Mouse (Mus musculus) midbrain, embryonic 13.5 days (tissue): ENCODE results near the gene Bicdl2. TPM values are rescaled to one million over a fixed set of nuclear protein-coding genes. Genes with fewer than 3 reads are reported as not detected.

ENCODE experiments used
- ATAC-seq: fragments of 200-750 bp; cut with Nextera tagmentation; 2 replicates; pipeline ENCODE4 v1.8.0; 2017; ENCODE audit warnings: mild to moderate bottlenecking, moderate TSS enrichment, moderate library complexity
- H3K27ac ChIP-seq: fragments of 300-500 bp; sonication (generic); 2 replicates; pipeline ENCODE4 v1.5.1; 2015; ENCODE audit warnings: inconsistent platforms, mild to moderate bottlenecking, moderate library complexity
- H3K27me3 ChIP-seq: fragments of 300-500 bp; sonication (generic); 2 replicates; pipeline ENCODE4 v1.6.1; 2015; ENCODE audit warnings: mild to moderate bottlenecking, inconsistent platforms
- H3K36me3 ChIP-seq: fragments of 300-500 bp; sonication (generic); 2 replicates; pipeline ENCODE4 v1.6.1; 2015; ENCODE audit warnings: mild to moderate bottlenecking, inconsistent platforms
- H3K4me1 ChIP-seq: fragments of 300-500 bp; sonication (generic); replicated peaks from 2 replicates; pipeline ENCODE4 v1.6.1; 2015; ENCODE audit warnings: inconsistent platforms
- H3K4me2 ChIP-seq: fragments of 300-500 bp; sonication (generic); replicated peaks from 2 replicates; pipeline ENCODE4 v1.6.1; 2015; ENCODE audit warnings: moderate library complexity, mild to moderate bottlenecking, inconsistent platforms
- H3K4me3 ChIP-seq: fragments of 300-500 bp; sonication (generic); replicated peaks from 2 replicates; pipeline ENCODE4 v1.5.1; 2015; ENCODE audit warnings: mild to moderate bottlenecking, inconsistent platforms
- H3K9ac ChIP-seq: fragments of 300-500 bp; sonication (generic); replicated peaks from 2 replicates; pipeline ENCODE4 v1.6.1; 2015; ENCODE audit warnings: mild to moderate bottlenecking, inconsistent platforms
- H3K9me3 ChIP-seq: fragments of 300-500 bp; sonication (generic); 2 replicates; pipeline ENCODE4 v1.6.1; 2016; ENCODE audit warnings: mild to moderate bottlenecking, inconsistent platforms
- WGBS: fragments of 180-500 bp; shearing (Covaris S2); methylation state at CpG from one replicate; pipeline ENCODE4 v1.1.7; 2015; 5-methylcytosine and 5-hydroxymethylcytosine counted together
- polyA plus RNA-seq: library from polyadenylated mRNA; unstranded; fragments of >200 nt; fragmentation: Nextera tagmentation; extraction: Ambion mirVana; gene quantifications from 2 replicates; pipeline ENCODE4 v1.2.1, GENCODE M21; 2015

Bicdl2 gene
- 0.16 TPM in 1 of 2 replicates, not detected in the other for polyA plus RNA-seq

DNA sequence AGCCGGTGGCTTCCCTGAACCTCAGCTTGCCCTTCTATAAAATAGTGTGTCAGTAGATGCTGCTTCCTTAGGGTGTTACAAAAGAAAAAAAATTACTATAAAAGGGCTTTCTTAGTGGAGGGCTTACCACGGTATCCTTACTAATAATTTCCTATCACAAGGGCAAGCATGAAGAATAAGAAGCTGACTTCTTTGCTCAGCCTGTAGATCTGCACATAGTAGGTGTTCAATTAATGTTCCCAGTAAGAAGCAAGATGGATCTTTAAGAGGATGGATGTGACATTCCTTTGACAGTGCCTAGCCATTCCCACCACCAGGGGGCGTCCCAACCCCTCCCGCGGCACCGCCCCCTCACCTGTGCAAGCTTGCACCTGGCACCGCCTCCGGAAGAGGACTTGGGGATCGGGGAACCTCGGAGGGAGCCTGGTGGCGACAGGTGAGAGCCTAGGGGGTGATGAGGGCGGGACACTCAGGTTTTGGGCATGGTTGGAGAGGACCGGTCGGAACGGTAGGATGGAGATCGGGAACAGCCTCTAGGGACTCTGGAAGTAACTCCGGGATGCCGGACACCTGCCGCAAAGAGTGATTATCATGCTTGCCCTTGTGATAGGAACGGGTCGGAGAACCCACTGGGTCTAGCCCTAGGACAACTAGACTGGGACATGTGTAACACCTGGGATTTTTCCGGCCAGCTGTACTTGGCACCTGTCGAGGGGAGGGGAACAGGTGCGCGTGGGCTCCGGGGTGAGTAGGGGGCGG, at the start of gene Bicdl2:
TSS of gene Bicdl2 (plus strand) at position 390 of the 759 bp plus-strand sequence.
- peaks cover 53% of the 10 kb centered on the region for H3K27me3 ChIP-seq
- 8% methylated on average over 27 of the region's 27 CpGs for WGBS
- no peaks in the 10 kb centered on the region for H3K4me1 ChIP-seq
- no peak for ATAC-seq
- no peak within 1 kb of the TSS for H3K27ac ChIP-seq
- no peak within 1 kb of the TSS for H3K9ac ChIP-seq
- no peak within 1 kb of the TSS for H3K4me2 ChIP-seq
- H3K36me3 ChIP-seq = no peaks in the 10 kb centered on the region
- H3K4me3 ChIP-seq = 0 out of 2 replicates have a peak within 1 kb of the TSS, but pooled peaks have one; percentile 5
- no peaks in the 10 kb centered on the region for H3K9me3 ChIP-seq

DNA sequence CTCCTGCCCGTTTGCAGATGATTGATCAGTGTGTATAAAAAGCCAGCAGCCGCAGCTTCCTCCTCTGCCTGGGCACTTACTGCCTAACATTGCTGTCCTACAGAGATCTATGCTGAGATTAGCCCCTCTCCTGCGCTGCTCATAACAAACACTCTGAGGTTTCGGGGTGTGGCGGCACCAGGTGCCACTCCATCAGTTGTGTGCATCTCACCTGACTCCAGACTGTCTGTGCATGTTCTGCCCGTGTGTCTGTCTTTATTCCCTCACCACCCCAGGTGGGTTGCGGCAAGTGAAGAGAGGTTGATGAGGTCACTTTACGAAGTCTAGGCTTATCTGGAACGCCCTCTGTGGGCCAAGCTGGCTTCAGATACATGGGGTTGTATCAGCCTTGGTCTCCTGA, 43.2 kb upstream of the Bicdl2 start:
- no peak overlapping the region for H3K4me3 ChIP-seq
- no peak for ATAC-seq
- 63% methylated on average over 9 of the region's 9 CpGs for WGBS
- no peak overlapping the region for H3K27ac ChIP-seq
- 0 out of 2 replicates have a peak, but pooled peaks cover 6% of the 10 kb centered on the region for H3K27me3 ChIP-seq
- no peak overlapping the region for H3K9ac ChIP-seq
- no peaks in the 10 kb centered on the region for H3K9me3 ChIP-seq
- no peaks in the 10 kb centered on the region for H3K36me3 ChIP-seq
- no peaks in the 10 kb centered on the region for H3K4me1 ChIP-seq
- no peak overlapping the region for H3K4me2 ChIP-seq

DNA sequence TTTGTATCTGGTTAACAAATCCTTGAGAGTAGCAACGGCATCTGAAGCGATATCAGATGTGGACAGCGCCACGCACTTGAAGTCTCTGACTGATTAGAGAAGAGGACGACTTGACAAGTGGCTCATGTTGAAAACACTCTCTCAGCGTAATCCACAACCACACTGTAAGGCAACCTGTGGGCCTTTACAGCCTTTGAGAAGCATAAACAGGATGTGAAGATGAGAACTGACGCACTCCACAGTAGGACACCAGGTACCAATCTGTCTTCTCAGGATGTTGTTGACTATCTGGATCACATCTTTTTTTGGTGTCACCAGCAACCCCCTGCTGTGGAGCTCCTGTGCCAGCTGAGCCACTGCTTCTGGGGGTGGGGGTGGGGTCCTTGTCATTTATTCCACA, 40.0 kb upstream of the Bicdl2 start:
- no peaks in the 10 kb centered on the region for H3K9me3 ChIP-seq
- 0 out of 2 replicates have a peak, but pooled peaks cover 6% of the 10 kb centered on the region for H3K27me3 ChIP-seq
- no peak overlapping the region for H3K27ac ChIP-seq
- no peaks in the 10 kb centered on the region for H3K4me1 ChIP-seq
- H3K4me3 ChIP-seq = no peak overlapping the region
- H3K4me2 ChIP-seq = no peak overlapping the region
- no peaks in the 10 kb centered on the region for H3K36me3 ChIP-seq
- H3K9ac ChIP-seq = no peak overlapping the region
- WGBS = 87% methylated on average over 7 of the region's 7 CpGs
- ATAC-seq = no peak

DNA sequence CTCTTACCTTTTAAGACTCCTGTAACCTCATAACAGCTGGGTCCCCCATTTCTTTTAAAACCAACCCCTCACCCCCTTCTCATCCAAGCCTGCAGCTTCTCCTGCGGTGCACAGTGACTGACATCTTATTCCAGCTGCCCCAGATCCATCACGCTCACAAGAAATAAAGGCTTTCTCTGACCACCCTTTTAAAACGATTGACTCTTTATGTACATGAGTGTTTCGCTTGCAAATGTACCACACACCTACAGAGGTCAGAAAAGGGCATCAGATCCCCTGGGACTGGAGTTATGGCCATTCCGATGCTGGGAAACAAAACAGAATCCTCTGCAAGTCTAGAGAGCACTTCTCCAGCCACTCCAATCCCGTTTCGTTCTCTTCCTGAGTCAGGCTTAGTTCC, 32.5 kb upstream of the Bicdl2 start:
- H3K36me3 ChIP-seq = no peaks in the 10 kb centered on the region
- no peak overlapping the region for H3K4me2 ChIP-seq
- no peaks in the 10 kb centered on the region for H3K27me3 ChIP-seq
- no peak overlapping the region for H3K9ac ChIP-seq
- H3K4me1 ChIP-seq = peaks cover 6% of the 10 kb centered on the region
- ATAC-seq = no peak
- H3K27ac ChIP-seq = no peak overlapping the region
- WGBS = 36% methylated on average over 7 of the region's 7 CpGs
- H3K9me3 ChIP-seq = no peaks in the 10 kb centered on the region
- H3K4me3 ChIP-seq = no peak overlapping the region

DNA sequence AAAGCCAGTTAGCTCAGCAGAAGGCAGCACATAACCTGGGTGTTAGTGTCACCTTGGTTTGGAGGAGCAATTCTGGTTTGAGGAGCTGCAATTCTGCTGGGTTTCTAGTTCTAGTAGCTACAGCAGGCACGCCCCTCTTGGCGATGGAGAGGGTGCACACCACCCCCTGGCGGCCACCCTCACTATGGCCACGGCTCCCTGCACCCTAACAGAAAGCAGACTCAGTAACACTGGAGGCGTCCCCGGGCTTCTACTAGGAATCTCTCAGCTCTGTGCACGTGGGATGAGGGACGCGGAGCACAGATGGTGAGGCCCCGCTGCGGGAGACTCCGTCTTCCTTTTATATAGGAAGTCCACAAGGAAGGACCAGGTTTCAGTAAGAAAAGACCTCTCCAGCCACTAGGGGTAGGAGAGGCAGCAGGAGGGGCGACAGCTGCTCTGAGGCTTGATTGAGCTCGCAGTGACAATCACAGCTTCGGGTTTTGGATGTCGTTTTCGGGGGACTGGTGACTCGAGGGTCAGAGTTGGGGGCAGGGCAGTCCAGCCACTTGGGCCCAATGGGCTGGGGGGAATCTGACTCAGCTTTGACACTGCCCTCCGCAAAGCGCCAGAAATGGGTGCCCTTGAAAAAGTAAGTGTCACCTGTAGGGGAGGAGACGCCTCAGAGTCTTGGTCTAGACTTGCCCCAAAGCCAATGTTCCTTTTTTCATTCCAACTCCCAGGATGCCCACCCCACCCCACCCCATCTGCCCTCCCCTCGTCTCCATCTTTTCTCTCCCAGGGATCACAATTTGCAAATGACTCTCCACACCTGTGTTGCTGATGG, 29.9 kb upstream of the Bicdl2 start:
- H3K36me3 ChIP-seq = no peaks in the 10 kb centered on the region
- H3K9me3 ChIP-seq = no peaks in the 10 kb centered on the region
- H3K4me2 ChIP-seq = peak overlapping the region; percentile 42
- ATAC-seq = peak; percentile 90
- H3K27ac ChIP-seq = no peak overlapping the region
- H3K27me3 ChIP-seq = no peaks in the 10 kb centered on the region
- WGBS = 16% methylated on average over 22 of the region's 22 CpGs
- H3K9ac ChIP-seq = no peak overlapping the region
- H3K4me1 ChIP-seq = peaks cover 6% of the 10 kb centered on the region
- H3K4me3 ChIP-seq = peak overlapping the region; percentile 11; the same call in 1 of the 2 replicates

DNA sequence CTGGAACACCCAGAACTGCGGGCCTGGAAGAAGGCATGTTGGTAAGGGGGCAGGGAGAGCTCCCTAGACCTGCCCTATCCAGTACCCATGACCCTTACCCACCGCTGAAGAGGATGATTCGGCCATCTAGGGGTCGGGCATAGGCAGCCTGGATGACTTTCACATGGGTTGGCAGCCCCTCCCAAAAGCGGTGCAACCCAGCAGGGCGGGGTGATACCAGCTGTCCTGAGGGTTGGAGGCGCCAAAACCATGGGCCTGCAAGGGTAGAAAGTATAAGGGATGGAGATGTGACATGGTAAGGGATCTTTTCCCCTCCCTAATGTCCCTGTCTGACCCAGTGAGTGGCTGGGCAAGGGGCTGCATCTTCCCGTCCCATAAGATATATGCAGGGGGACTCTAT, 29.1 kb upstream of the Bicdl2 start:
- Histone ChIP-seq H3K4me1 (peaks cover 6% of the 10 kb centered on the region), H3K27ac (no peak overlapping the region), H3K9me3 (no peaks in the 10 kb centered on the region), H3K36me3 (no peaks in the 10 kb centered on the region), H3K27me3 (no peaks in the 10 kb centered on the region), H3K9ac (no peak overlapping the region), H3K4me3 (no peak overlapping the region), H3K4me2 (no peak overlapping the region)
- 81% methylated on average over 8 of the region's 8 CpGs for WGBS
- ATAC-seq = peak; percentile 46; the same call in 1 of the 2 replicates

DNA sequence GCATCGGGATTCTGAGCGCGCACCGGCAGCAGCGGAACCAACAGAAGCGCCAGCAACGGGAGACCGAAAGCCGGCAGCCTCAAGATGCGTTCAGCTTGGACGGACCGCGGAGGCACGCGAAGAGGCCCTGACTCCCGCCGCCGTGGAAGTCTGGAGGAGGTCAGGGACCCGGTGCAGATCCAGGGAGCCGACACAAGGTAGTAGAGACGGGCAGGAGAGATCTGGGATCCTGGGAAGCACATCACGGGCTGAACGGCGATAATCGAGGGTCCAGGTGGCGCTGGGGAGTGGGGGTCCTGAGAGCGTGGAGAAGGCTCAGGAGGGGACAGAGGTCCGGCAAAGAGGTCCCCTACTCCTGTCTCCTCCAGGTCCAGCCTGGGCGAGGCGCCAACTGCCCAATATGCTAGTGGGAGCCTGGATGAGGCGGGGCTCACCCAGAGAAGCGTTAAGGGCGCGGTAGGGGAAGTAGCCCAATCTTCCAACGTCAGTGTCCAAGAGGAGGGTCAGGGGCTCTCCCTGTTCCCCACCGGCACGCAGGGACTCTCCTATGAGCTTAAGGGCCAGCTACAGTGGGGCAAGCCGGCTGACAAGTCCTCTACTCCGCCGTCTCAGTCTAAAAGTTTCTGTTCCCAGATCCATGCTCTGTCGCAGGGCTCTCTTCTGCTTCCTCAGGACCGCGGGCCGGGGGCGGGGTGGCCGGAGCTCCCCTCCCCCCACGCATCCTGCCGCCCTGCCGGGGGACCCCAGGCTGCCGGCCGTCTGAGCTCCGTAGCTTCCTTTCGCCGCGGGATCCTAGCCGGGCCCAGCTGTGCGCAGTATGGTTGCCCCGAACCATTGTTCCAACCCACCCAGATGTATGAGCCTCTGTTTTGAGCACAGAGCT, 15.5 kb upstream of the Bicdl2 start, which contains the start of gene Mmp25:
TSS of gene Mmp25 (minus strand) at position 665 of the 883 bp plus-strand sequence.
- WGBS = under 1% methylated on average over 57 of the region's 58 CpGs
- peak within 1 kb of the TSS; percentile 56 for H3K9ac ChIP-seq
- ATAC-seq = peak; percentile 40; the same call in 1 of the 2 replicates
- peaks cover 46% of the 10 kb centered on the region for H3K27me3 ChIP-seq
- H3K9me3 ChIP-seq = no peaks in the 10 kb centered on the region
- H3K4me2 ChIP-seq = peak within 1 kb of the TSS; percentile 67
- H3K36me3 ChIP-seq = no peaks in the 10 kb centered on the region
- H3K4me1 ChIP-seq = peaks cover 10% of the 10 kb centered on the region
- no peak within 1 kb of the TSS for H3K27ac ChIP-seq
- H3K4me3 ChIP-seq = peak within 1 kb of the TSS; percentile 41

DNA sequence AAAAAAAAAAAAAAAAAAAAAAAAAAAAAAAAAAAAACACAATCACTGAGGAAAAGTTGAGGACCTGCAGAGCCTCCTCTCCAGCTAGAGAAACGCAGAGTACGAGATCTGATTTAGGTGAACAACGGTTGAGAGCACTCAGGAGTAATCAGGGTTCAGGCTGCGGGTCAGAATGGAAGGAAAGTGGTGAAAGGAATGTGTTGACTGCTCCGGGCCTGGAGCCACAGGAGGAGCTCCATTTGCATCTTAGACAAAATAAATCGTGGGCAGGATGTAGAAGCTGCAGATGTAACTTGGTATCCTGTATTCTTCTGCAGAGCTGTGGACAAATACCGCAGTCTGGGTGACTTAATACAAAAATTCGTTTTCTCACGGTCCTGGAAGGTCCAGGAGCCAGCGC, 14.4 kb upstream of the Bicdl2 start:
- H3K4me3 ChIP-seq = no peak overlapping the region
- no peak overlapping the region for H3K4me2 ChIP-seq
- no peak overlapping the region for H3K27ac ChIP-seq
- peaks cover 10% of the 10 kb centered on the region for H3K4me1 ChIP-seq
- H3K9ac ChIP-seq = no peak overlapping the region
- no peaks in the 10 kb centered on the region for H3K9me3 ChIP-seq
- H3K36me3 ChIP-seq = no peaks in the 10 kb centered on the region
- ATAC-seq = no peak
- 35% methylated on average over 10 of the region's 10 CpGs for WGBS
- peaks cover 46% of the 10 kb centered on the region for H3K27me3 ChIP-seq

DNA sequence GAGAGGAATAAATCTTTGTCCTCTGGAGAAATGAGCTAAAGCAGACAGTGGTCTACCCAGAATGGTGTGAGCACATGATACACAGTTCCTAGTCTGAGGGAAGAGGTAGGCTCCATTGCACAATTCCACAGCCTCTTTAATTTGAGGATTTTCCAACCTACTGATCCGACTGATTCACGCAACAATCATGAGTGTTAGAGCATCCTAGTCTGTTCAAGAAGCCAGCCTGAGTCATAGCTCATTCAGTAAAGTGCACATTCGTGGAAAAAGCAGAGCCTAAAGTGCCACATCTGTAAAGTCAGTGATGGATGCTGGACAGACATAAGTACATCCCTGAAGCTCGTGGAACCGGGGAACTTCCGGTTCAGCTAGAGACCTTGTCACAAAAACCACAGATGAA, 8.9 kb upstream of the Bicdl2 start:
- no peak for ATAC-seq
- WGBS = 82% methylated on average over 6 of the region's 6 CpGs
- H3K9ac ChIP-seq = no peak overlapping the region

DNA sequence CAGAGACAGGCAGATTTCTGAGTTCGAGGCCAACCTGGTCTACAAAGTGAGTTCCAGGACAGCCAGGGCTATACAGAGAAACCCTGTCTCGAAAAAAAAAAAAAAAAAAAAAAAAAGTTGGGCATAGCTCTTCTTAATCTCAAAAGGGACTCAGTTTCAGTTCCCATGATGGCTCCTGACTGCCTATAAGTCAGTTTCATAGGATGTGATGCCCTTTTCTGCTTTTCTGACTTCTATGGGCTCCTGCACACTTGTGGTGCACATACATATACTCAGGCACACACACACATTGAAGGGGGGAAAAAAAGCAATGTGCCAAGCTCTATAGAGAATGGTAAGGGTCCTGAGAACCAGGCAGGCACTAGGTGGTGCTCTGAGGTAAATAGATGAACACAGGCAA, 7.0 kb upstream of the Bicdl2 start:
- H3K27ac ChIP-seq = no peak overlapping the region
- WGBS = 78% methylated on average over 2 of the region's 2 CpGs
- H3K4me2 ChIP-seq = no peak overlapping the region
- H3K27me3 ChIP-seq = 0 out of 2 replicates have a peak, but pooled peaks cover 4% of the 10 kb centered on the region
- no peak for ATAC-seq
- no peaks in the 10 kb centered on the region for H3K4me1 ChIP-seq
- H3K9me3 ChIP-seq = no peaks in the 10 kb centered on the region
- H3K36me3 ChIP-seq = no peaks in the 10 kb centered on the region
- no peak overlapping the region for H3K9ac ChIP-seq
- no peak overlapping the region for H3K4me3 ChIP-seq

More for the DNA sequence above, 8.9 kb upstream of the Bicdl2 start:
- peaks cover 9% of the 10 kb centered on the region for H3K27me3 ChIP-seq
- H3K4me2 ChIP-seq = no peak overlapping the region
- no peak overlapping the region for H3K27ac ChIP-seq
- H3K4me3 ChIP-seq = no peak overlapping the region
- H3K4me1 ChIP-seq = no peaks in the 10 kb centered on the region
- H3K36me3 ChIP-seq = no peaks in the 10 kb centered on the region
- H3K9me3 ChIP-seq = no peaks in the 10 kb centered on the region

DNA sequence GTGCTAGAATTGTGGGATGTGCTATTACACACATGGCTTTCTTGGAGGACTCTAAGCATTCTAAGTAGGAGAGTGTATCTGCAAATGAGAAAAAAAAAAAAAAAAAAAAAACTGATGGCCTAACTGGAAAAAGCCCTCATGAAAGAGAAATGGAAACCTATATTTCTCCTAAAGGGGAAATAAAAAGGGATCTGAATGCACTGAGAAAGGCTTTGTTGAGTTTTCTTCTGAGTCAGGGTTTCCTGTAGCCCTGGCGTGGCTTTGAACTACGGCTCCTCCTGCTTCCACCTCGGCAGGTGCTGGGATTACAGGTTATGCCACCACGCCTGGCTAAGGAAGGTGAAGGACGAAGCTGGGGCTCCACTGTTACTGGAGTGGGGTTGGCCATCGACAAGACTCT, 6.3 kb upstream of the Bicdl2 start:
- WGBS = 63% methylated on average over 6 of the region's 6 CpGs

More for the DNA sequence above, 6.3 kb upstream of the Bicdl2 start:
- no peak overlapping the region for H3K4me3 ChIP-seq
- 0 out of 2 replicates have a peak, but pooled peaks cover 6% of the 10 kb centered on the region for H3K27me3 ChIP-seq
- no peak overlapping the region for H3K9ac ChIP-seq
- no peaks in the 10 kb centered on the region for H3K9me3 ChIP-seq
- no peaks in the 10 kb centered on the region for H3K36me3 ChIP-seq
- H3K4me2 ChIP-seq = no peak overlapping the region
- no peaks in the 10 kb centered on the region for H3K4me1 ChIP-seq
- no peak overlapping the region for H3K27ac ChIP-seq
- no peak for ATAC-seq
